Mouse (Mus musculus) right cerebral cortex, adult 18-20 months (tissue): ENCODE measurements around the gene Rgs12.

Experiments used
- DNase-seq: peaks from one replicate; pipeline ENCODE4 v3.0.0; 2022; ENCODE audit warnings: mixed read lengths

The Rgs12 gene

GRCm38 (mm10) chr5:34948861-34949760 lies at the start of gene Rgs12:
Gene Rgs12, plus strand, starts transcription at chr5:34949445.
- DNase-seq = peak; percentile 46

GRCm38 (mm10) chr5:34899787-34900469 lies 49.3 kb upstream of the Rgs12 start:
- peak; percentile 24 for DNase-seq

- no peak for DNase-seq
These were observed 46.9 kb upstream of the Rgs12 start for GRCm38 (mm10) chr5:34902371-34902770.

- peak; percentile 38 for DNase-seq
These were observed 46.3 kb upstream of the Rgs12 start for GRCm38 (mm10) chr5:34902811-34903385.

- no peak for DNase-seq
These were observed 44.8 kb upstream of the Rgs12 start for GRCm38 (mm10) chr5:34904412-34904811.

GRCm38 (mm10) chr5:34907230-34907629 lies 42.0 kb upstream of the Rgs12 start:
- no peak for DNase-seq

GRCm38 (mm10) chr5:34907910-34908725 lies 41.1 kb upstream of the Rgs12 start, which contains the start of gene Msantd1:
Gene Msantd1, plus strand, starts transcription at chr5:34908012.
- no peak for DNase-seq

GRCm38 (mm10) chr5:34908726-34909633 lies 40.3 kb upstream of the Rgs12 start:
- DNase-seq = no peak

- no peak for DNase-seq
These were observed 39.4 kb upstream of the Rgs12 start for GRCm38 (mm10) chr5:34909634-34910503.

GRCm38 (mm10) chr5:34910504-34910815 lies 38.8 kb upstream of the Rgs12 start:
- no peak for DNase-seq

GRCm38 (mm10) chr5:34915801-34916200 lies 33.4 kb upstream of the Rgs12 start:
- peak; percentile 74 for DNase-seq

- DNase-seq = peak; percentile 20
These were observed 32.0 kb upstream of the Rgs12 start for GRCm38 (mm10) chr5:34917234-34917655.

GRCm38 (mm10) chr5:34918785-34919184 lies 30.5 kb upstream of the Rgs12 start:
- DNase-seq = no peak

GRCm38 (mm10) chr5:34922531-34922930 lies 26.7 kb upstream of the Rgs12 start:
- no peak for DNase-seq

GRCm38 (mm10) chr5:34923920-34924319 lies 25.3 kb upstream of the Rgs12 start:
- DNase-seq = no peak

- DNase-seq = no peak
These were observed 24.7 kb upstream of the Rgs12 start for GRCm38 (mm10) chr5:34924519-34924918.

GRCm38 (mm10) chr5:34927648-34928047 lies 21.6 kb upstream of the Rgs12 start:
- DNase-seq = no peak

GRCm38 (mm10) chr5:34930151-34930975 lies 18.9 kb upstream of the Rgs12 start:
- DNase-seq = no peak

- DNase-seq = no peak
These were observed 18.2 kb upstream of the Rgs12 start for GRCm38 (mm10) chr5:34931091-34931490.
